Mouse (Mus musculus): ENCODE results near the gene Atf6b. TPM values are rescaled to one million over a fixed set of nuclear protein-coding genes. Genes with fewer than 3 reads are reported as not detected.

Atf6b gene
- total RNA-seq (2014; rRNA removed) (47.9 and 57.4 TPM in 2 replicates), polyA plus RNA-seq (2015; fragmentation: Nextera tagmentation; extraction: Ambion mirVana) (83.0 and 86.0 TPM in 2 replicates)

GRCm38 (mm10) chr17:34646906-34647787 is at the start of gene Atf6b:
Gene Atf6b, plus strand, starts transcription at chr17:34647146.
- DNase-seq (ENCODE audit: low spot score) (peak; percentile 99), ATAC-seq (ENCODE audit: low FRiP score) (peak; percentile 96)
- Histone ChIP-seq H3K36me3 (ENCODE audit: insufficient read depth, low read length) (peaks cover 36% of the 10 kb centered on the region), H3K4me2 (ENCODE audit: low read depth, low read length, poor library complexity, severe bottlenecking) (peak within 1 kb of the TSS; percentile 63), H3K27me3 (ENCODE audit: insufficient read depth, low read length) (no peaks in the 10 kb centered on the region), H3K9me3 (ENCODE audit: low read length) (no peaks in the 10 kb centered on the region), H3K4me3 (ENCODE audit: low read depth, low read length) (peak within 1 kb of the TSS; percentile 99), H3K27ac (ENCODE audit: low read depth, low read length) (peak within 1 kb of the TSS; percentile 85), H3K4me1 (ENCODE audit: insufficient read depth, low read length) (peaks cover 7% of the 10 kb centered on the region), H3K9ac (replicated peaks; ENCODE audit: low read length, poor library complexity, severe bottlenecking) (peak within 1 kb of the TSS; percentile 95)
- TF ChIP-seq CTCF (IDR thresholded peaks at IDR 0.05): peak; percentile 20; the same call in 1 of the 2 replicates
- under 1% methylated on average over 61 of the region's 66 CpGs for WGBS

GRCm38 (mm10) chr17:34597566-34598095 is 49.3 kb upstream of the Atf6b start, which contains the start of gene Ager:
Gene Ager, plus strand, starts transcription at chr17:34597862.
- Histone ChIP-seq H3K9me3 (ENCODE audit: low read length) (no peaks in the 10 kb centered on the region), H3K9ac (replicated peaks; ENCODE audit: low read length, poor library complexity, severe bottlenecking) (no peak within 1 kb of the TSS), H3K27me3 (ENCODE audit: insufficient read depth, low read length) (no peaks in the 10 kb centered on the region), H3K4me2 (ENCODE audit: low read depth, low read length, poor library complexity, severe bottlenecking) (no peak within 1 kb of the TSS), H3K27ac (ENCODE audit: low read depth, low read length) (no peak within 1 kb of the TSS), H3K4me1 (ENCODE audit: insufficient read depth, low read length) (peaks cover 10% of the 10 kb centered on the region; the same call in 1 of the 2 replicates), H3K4me3 (ENCODE audit: low read depth, low read length) (no peak within 1 kb of the TSS), H3K36me3 (ENCODE audit: insufficient read depth, low read length) (peaks cover 22% of the 10 kb centered on the region)
- TF ChIP-seq CTCF (IDR thresholded peaks at IDR 0.05): no peak
- ATAC-seq (ENCODE audit: low FRiP score) (no peak), DNase-seq (ENCODE audit: low spot score) (no peak)
- WGBS: 16% methylated on average over 6 of the region's 6 CpGs

- Histone ChIP-seq H3K4me3 (ENCODE audit: low read depth, low read length) (no peak overlapping the region), H3K27ac (ENCODE audit: low read depth, low read length) (no peak overlapping the region), H3K36me3 (ENCODE audit: insufficient read depth, low read length) (peaks cover 17% of the 10 kb centered on the region), H3K9me3 (ENCODE audit: low read length) (no peaks in the 10 kb centered on the region), H3K4me1 (ENCODE audit: insufficient read depth, low read length) (peaks cover 4% of the 10 kb centered on the region; the same call in 1 of the 2 replicates), H3K9ac (replicated peaks; ENCODE audit: low read length, poor library complexity, severe bottlenecking) (no peak overlapping the region), H3K4me2 (ENCODE audit: low read depth, low read length, poor library complexity, severe bottlenecking) (no peak overlapping the region), H3K27me3 (ENCODE audit: insufficient read depth, low read length) (no peaks in the 10 kb centered on the region)
- WGBS: 69% methylated on average over 9 of the region's 9 CpGs
- ATAC-seq (ENCODE audit: low FRiP score): no peak
- no peak for DNase-seq (ENCODE audit: low spot score)
- 0 out of 2 replicates have a peak, but pooled peaks have one; percentile 2 for TF ChIP-seq CTCF (IDR thresholded peaks at IDR 0.05)
These were observed 47.1 kb upstream of the Atf6b start for GRCm38 (mm10) chr17:34599891-34600290.

GRCm38 (mm10) chr17:34601796-34602195 is 45.1 kb upstream of the Atf6b start:
- Histone ChIP-seq H3K27me3 (ENCODE audit: insufficient read depth, low read length) (no peaks in the 10 kb centered on the region), H3K9ac (replicated peaks; ENCODE audit: low read length, poor library complexity, severe bottlenecking) (no peak overlapping the region), H3K27ac (ENCODE audit: low read depth, low read length) (no peak overlapping the region), H3K9me3 (ENCODE audit: low read length) (no peaks in the 10 kb centered on the region), H3K36me3 (ENCODE audit: insufficient read depth, low read length) (peaks cover 7% of the 10 kb centered on the region; the same call in 1 of the 2 replicates), H3K4me2 (ENCODE audit: low read depth, low read length, poor library complexity, severe bottlenecking) (no peak overlapping the region; the same call in 1 of the 2 replicates), H3K4me3 (ENCODE audit: low read depth, low read length) (peak overlapping the region; percentile 63; the same call in 1 of the 2 replicates), H3K4me1 (ENCODE audit: insufficient read depth, low read length) (peaks cover 8% of the 10 kb centered on the region; the same call in 1 of the 2 replicates)
- DNase-seq (ENCODE audit: low spot score): no peak
- ATAC-seq (ENCODE audit: low FRiP score): no peak
- TF ChIP-seq CTCF (IDR thresholded peaks at IDR 0.05): no peak
- 87% methylated on average over 12 of the region's 12 CpGs for WGBS

- peak; percentile 100 for DNase-seq (ENCODE audit: low spot score)
- Histone ChIP-seq H3K4me3 (ENCODE audit: low read depth, low read length) (peak within 1 kb of the TSS; percentile 87), H3K4me1 (ENCODE audit: insufficient read depth, low read length) (peaks cover 14% of the 10 kb centered on the region; the same call in 1 of the 2 replicates), H3K4me2 (ENCODE audit: low read depth, low read length, poor library complexity, severe bottlenecking) (peak within 1 kb of the TSS; percentile 92), H3K36me3 (ENCODE audit: insufficient read depth, low read length) (peaks cover 7% of the 10 kb centered on the region; the same call in 1 of the 2 replicates), H3K9ac (replicated peaks; ENCODE audit: low read length, poor library complexity, severe bottlenecking) (peak within 1 kb of the TSS; percentile 78), H3K27me3 (ENCODE audit: insufficient read depth, low read length) (no peaks in the 10 kb centered on the region), H3K27ac (ENCODE audit: low read depth, low read length) (peak within 1 kb of the TSS; percentile 90), H3K9me3 (ENCODE audit: low read length) (no peaks in the 10 kb centered on the region)
- ATAC-seq (ENCODE audit: low FRiP score): peak; percentile 93
- WGBS: under 1% methylated on average over 29 of the region's 30 CpGs
- TF ChIP-seq CTCF (IDR thresholded peaks at IDR 0.05): no peak
These were observed 43.4 kb upstream of the Atf6b start, which contains the start of gene Rnf5 for GRCm38 (mm10) chr17:34603375-34604060. Gene Rnf5, minus strand, starts transcription at chr17:34603690.
